Mouse (Mus musculus): ENCODE results near the gene Cep70.

Gene Cep70

DNA sequence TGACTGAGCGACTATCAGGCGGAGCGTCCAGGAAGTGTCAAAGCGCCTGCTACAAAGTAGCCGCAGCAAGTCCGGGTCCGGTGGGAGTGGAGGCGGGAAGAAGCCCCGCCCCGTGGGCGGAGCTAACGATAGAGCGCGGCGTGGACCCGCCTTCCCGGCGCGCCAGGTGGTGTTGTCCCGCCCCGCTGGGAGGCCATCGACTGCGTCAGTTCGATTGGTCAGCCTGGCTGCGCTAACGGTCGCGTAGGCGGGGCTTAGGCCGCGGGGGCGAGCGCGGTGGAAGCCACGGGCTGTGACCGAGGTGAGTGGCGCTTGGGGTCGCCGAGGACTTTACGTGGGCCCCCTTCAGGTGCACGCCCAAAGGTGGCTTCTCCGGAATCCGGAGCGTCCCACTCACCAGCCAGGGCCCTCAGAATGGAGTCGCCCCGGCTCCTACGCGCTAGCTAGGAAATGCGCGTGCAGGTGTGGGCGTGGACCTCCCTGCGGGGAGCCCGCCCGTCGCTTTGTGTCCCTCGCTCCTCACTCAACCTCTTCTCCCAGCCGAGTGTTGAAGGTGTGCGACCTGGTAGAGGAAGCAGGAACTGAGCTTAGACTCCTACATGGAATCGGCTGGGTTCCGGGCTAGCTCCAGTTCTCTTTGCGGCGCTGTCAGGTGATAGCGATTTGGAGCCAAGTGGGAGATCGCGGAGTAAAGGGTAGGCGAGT is at the start of gene Cep70:
Gene Cep70 (plus strand): TSS at position 178 of the 705 bp plus-strand sequence.
- peak; percentile 96 for DNase-seq

GRCm38 (mm10) chr9:99212643-99213042 is 30.5 kb upstream of the Cep70 start:
- DNase-seq: no peak

DNA sequence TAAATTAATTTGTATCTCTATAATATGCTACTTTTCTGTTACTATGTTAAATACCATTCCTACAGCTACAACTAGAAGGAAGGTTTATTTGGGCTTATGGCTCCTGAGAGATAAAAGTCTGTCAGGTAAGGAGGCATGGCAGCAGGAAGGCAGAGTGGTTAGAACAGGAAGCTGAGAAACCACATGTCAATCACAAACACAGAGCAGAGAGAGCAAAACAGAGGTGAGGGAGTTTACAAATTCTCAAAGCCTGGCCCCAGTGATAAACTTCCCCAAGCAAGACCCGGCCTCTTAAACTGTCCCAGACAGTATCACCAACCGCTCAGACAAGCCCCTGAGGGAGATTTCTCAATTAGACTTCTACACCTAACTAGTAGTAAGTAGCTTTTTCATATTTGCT is 27.0 kb upstream of the Cep70 start:
- DNase-seq: no peak

DNA sequence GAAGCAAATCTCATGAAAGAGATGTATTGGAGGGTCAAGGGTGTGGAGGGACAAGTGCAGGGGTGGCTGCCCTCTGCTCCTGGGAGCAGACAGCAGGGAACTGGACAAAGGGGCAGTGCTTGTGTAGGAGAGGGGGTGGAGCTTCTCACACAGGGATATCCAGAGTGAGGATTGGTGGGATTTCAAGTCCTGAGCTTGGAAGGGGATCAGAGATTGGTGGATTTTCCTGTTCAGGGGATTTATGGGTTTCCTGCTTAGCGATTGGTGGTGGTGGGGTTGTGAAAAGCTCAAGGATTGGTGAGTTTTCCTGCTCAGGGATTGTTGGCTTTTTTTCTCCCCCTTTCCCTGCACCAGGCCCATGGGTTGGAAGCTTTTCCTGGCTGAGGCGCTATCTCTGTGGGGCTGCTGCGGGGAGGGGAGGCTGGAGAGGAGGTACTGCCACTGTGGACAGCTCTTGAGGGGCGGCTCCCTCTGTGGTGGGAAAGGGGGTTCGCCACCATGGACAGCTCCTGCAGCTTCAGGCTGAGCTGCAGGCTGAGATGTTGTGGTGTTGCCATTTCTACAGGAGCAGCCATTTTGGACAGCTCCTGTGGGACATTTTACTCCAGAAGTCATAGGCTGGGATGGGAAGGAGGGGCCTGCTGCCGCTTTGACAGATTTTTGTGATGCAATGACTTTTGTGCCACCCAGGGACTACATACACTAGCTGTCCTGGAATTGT is 25.0 kb upstream of the Cep70 start:
- no peak for DNase-seq

GRCm38 (mm10) chr9:99221636-99222035 is 21.5 kb upstream of the Cep70 start:
- DNase-seq: no peak

DNA sequence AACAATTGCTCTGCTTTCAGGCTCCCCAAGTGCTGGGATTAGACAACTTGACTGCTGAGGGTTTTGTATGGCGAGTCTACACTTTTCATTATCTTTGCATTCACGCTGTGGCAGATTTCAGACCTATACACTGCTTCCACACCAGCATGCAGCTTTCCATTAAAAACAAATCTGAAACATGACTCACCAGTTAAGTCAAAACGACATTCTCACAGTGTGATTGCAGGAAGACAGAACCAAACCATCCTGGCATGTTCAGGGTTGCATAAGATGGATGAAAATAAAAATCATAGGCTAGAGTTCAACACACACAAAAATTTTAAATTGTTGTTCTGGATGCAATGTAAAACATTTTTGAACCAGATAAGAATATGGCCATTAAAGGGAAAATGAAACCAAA is 18.6 kb upstream of the Cep70 start:
- no peak for DNase-seq

DNA sequence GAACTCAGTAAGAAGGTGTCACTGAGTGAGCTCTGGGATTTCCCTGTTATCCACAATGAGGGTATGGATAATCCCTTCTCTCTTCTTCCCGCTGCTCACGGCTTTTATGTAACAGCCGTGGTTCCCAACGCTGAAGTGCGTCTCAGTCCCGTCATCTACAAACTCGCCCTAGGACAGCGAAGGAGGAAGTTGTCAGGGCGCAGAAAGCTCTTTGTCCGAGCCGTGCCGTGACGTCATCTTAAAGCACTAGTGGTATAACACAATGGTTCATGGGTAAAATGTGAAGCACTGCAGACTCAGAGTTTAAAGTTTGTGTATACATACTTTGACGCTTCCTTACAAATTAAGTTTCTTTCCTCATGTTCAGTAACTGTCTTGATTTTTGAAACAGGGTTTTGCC is 13.7 kb upstream of the Cep70 start:
- DNase-seq: no peak

- no peak for DNase-seq
Measured at GRCm38 (mm10) chr9:99237139-99237538, 6.0 kb upstream of the Cep70 start, which contains the start of gene Faiml. Faiml (minus strand) TSS chr9:99237239.

DNA sequence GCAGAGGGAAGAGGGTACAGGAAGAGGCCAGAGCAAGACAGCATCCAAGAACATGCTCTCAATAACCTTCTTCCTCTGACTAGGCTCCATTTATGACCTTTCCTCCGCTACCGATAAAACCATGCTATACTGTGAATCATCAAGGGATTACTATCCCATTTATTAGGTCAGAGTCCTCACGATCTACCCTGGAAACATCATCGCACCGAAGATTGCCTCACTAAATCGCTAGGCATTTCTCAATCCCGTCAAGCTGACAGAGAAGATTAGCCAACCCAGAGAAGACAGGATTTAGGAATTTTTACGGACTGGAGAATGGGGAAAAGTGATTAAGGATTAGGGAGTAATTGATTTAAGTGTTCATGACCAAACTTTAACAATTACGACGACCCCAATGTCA is 4.9 kb upstream of the Cep70 start:
- no peak for DNase-seq

DNA sequence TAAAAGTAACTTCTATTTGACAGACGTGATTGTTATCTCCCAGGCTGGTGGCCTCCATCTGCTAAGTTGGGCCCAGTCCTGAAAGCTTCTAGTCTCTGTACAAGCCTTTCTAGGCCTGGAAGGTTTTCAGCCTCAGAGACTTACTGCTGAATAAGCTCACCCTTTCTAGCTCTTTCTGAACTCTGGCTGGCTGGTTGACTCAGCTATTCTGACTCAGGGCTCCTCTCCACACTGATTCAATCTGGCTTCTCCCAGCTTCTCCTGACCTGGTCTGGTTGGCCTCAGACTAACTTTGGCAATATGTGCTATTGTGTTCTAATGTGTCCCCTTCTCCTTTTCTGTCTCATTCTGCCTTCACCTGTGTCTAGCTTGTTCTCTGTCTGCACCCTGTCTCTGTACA is 3.9 kb upstream of the Cep70 start:
- no peak for DNase-seq

DNA sequence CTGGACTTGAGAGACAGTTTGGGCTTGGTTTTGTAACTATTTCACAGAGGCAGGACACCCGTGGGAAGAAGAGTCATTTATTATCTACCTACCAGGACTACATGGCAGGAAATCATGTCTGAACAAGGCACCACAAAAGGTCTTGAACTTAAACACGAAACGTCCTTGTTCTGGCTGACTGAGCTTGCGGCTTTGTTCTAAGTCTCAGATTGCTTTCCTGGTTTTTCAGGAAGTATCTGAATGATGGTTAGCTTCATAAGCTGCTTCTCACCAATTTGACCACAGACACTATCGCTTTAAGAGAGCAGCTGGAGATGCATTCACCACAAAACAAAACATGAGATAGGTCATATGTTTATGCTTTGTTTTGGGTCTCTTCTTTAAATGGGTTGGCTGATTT is 2.6 kb upstream of the Cep70 start:
- no peak for DNase-seq

DNA sequence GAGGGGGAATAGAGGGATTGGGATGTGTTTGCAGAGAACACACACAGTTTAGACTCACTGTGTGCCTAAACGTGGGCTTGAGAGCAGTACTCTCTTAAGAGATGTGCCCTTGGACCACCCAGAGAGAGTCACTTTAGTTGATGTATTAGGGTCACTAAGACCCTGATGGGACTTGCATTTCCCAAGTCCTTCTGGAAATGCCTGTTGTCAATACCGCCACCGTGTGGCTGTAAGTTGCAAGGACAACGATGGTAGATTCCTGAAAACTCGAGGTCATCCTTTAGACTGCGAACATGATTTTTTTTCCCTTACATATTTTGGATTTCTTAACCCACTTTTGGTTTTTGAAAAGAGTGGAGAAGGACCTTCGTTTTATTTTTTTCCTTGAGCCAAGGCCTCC is 1.1 kb upstream of the Cep70 start:
- DNase-seq: peak; percentile 61

GRCm38 (mm10) chr9:99242533-99243189 is 506 bp upstream of the Cep70 start:
- peak; percentile 16 for DNase-seq

DNA sequence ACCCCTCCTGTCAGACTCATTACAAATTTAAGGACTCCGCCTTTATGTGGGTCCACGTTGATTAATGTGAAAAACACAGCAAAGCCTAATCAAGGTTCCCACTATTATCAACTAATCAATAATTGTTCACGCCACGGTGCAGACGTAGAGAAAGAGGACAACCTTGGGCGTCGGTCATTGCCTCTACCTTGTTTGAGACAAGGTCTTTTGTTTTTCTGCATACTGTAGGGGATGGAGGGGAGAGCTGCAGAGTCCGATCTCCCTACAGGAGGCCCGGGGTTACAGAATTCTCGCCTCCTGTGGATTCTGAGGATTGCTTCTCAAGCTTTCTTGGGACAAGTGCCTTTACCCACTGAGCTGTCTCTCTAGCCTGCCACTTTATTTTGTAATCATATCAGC is 727 bp downstream of the Cep70 start:
- no peak for DNase-seq

DNA sequence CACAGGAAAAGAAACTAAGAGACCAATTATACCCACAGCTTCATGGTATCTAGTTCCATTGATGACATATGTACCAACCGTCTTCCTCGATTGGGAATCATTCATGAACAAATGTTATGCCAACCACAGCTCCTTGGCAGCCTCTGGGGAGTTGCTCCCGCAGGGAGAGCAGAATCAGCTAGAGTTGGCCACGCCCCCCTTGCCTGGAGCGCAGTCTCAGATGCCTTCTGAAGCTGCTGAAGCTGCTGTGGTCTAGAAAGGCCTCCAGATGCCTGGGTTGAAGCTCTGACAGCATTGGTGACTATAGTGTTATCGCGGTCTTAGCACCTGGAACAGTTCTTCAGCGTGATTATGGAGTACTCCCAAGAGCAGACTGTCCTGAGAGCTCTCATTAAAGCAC is 5.1 kb downstream of the Cep70 start:
- no peak for DNase-seq

DNA sequence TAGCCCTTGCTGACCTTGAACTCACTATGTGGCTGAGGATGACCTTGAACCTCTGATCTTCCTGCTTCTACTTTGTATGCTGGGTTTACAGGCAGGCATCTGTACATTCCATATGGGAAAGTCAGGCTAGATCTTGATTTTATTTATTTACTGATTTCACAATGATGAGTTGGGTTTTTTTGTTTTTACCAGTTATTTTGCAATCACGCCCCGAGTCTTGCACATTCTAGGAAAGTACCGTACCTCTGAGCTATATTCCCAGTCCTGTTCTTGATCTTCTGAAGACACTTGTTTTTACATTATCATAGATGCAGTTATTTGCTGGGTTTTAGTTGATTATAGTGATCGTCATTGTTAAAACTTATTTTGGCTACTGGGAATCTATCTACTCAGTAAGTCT is 5.7 kb downstream of the Cep70 start:
- no peak for DNase-seq

GRCm38 (mm10) chr9:99253861-99254260 is 10.7 kb downstream of the Cep70 start:
- no peak for DNase-seq

DNA sequence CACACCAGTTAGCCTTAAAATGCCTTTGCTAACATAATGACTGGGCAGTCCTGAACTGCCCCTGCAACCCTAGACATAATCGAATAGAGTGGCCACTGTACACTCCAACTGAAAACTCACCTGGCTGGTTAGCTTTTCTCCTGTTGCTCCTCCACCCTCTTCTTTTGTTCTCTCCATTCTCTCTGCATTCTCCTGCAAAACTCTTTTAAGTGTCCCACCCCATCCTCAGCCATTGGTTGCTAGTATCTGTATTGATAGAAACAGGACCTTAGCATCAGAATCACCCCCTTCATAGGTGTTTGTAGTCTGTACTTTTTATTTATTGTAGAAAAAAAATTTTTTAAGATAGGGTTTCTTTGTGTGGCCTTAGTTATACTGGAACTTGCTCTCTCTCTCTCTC is 13.0 kb downstream of the Cep70 start:
- no peak for DNase-seq

DNA sequence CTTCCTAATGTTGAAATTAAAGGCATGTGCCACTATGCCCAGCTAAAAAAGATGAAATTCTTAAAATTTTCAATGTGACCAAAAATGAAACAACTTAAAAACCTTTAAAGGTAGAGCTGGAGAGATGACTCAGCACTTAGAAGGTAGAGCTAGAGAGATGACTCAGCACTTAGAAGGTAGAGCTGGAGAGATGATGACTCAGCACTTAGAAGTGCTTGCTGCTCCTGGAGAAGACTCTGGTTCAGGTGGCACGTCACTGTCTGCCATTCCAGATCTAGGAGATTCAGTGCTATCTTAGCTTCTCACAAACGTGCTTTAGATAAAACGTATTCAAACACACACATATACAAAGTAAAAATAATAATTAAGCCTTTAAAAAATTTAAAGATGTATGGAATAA is 13.7 kb downstream of the Cep70 start:
- no peak for DNase-seq

DNA sequence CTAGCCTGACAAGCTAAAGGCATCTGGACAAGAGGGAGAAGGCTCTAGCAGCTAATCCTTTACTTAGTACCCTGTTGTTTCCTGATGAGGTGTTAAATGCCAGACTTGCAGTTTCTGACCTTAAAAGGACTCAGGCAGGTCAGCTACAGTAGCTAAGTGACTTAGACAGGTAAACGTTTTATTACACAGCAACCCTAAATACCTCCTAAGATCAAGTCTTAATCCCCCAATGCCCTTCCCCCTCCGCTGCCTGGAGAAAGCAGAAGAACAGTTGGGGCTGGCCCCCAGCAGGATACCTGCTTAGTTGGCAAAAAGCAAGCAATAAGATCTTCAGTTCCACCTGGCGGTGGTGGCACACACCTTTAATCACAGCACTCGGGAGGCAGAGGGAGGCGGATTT is 15.7 kb downstream of the Cep70 start:
- no peak for DNase-seq

DNA sequence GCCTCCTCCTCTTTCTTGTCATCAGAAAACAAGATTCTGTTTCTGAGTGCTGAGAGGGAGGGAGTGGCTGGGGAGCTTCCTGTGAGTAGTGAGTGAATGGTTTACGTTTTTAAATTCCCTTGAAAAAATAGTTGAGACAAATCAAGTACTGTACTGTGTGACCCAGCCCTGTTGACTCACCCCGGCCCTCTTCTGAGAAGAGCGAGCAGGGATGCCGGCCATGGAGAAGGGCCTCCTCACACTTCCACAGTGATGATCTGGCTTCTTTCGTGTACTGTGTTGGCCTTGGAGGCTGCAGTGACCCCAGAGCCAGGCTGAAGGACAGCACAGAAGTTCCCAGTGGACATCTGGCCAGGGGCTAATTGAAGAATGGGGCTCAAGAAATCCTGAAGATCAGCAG is 61.1 kb downstream of the Cep70 start:
- DNase-seq: no peak

GRCm38 (mm10) chr9:99306226-99306625 is 63.1 kb downstream of the Cep70 start:
- no peak for DNase-seq

- no peak for DNase-seq
Measured at GRCm38 (mm10) chr9:99319343-99319951, 76.3 kb downstream of the Cep70 start.

DNA sequence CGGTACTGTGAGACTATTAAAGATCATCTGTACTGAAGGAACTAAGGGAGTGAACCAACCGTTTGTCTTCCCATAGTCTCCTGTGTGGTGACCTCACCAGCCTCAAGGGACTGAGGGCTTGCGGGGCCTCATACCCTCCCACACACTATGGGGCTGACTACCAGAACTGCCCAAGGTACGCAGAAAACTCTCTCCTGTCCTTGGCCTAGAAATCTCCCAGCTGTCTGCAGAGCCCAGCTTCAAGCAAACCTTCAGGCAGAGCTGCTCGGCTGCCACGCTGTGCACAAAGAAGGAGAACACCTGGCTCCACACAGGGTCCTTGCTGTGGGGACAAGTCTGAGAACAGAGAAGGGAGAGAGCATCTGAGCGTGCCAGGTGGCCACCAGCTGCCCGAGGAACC is 76.8 kb downstream of the Cep70 start:
- peak; percentile 23 for DNase-seq
